Comparison of ENCODE assay signal across 9 mouse cellular contexts in the genomic region with DNA sequence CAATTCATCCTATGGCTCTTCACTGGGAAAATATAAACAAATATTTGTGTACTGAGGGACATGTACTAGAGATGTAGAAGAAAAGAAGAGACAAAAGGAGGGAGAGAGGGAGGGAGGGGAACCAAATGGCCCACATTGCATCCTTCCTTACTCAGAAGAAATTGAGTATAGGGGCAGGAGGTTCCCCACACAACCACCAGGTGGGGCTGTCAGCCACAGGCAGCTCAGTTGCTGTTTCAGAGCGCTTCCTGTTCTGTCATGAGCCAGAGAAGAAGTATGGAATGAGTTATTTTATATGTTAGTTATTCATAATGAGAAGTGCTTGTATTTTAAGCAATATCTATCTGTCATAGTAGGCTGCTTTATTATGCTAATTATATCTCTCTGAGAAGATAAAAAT.
A peak's percentile ranks its signal among the peaks of the same experiment; 100 is the strongest.
DNase-seq lines count a peak whose midpoint lies in the region; ATAC-seq and TF ChIP-seq lines count a peak whose summit lies in the region.
"Had no signal": no experiment of that assay in that cellular context is flagged by ENCODE, and none has a peak within 500 bp of the region (broad histone marks: within the 10 kb centered on the region; RNA-seq: fewer than 3 reads in every experiment).

No protein-coding gene starts in this region.

- H3K9ac ChIP-seq in MEL (ENCODE audit: control insufficient read depth, low read depth, low read length, poor library complexity, severe bottlenecking) = no peak overlapping the region
- H3K9ac ChIP-seq: neural tube, embryonic 12.5 days had no signal

- TF ChIP-seq RAD21 in MEL (IDR thresholded peaks at IDR 0.05; ENCODE audit: low read depth, low read length) = peak; percentile 77

- peak; percentile 31 to 64 for DNase-seq in heart, postnatal 10 days
- DNase-seq in heart, adult 9 months (ENCODE audit: low spot score in 2 of 2) = no peak
- DNase-seq in 3T3-L1 (ENCODE audit: low read depth, low spot score) (peak; percentile 59), MEL (ENCODE audit: low read depth, low spot score) (peak; percentile 72)
- DNase-seq in lung, postnatal 14 days = peak; percentile 52
- no peak for DNase-seq in ovary, postnatal 14 days (ENCODE audit: low spot score)
- no peak for DNase-seq in heart, adult 11 months

- no peaks in the 10 kb centered on the region for H3K4me1 ChIP-seq in MEL (ENCODE audit: control insufficient read depth in 1 of 2, insufficient read depth in 2 of 2, low read length in 2 of 2)
- H3K4me1 ChIP-seq: neural tube, embryonic 12.5 days had no signal

- no peak for ATAC-seq in cerebellum, adult (ENCODE audit: insufficient number of reproducible peaks, low FRiP score, low TSS enrichment)

- no peaks in the 10 kb centered on the region for H3K79me2 ChIP-seq in MEL (ENCODE audit: control insufficient read depth, insufficient read depth, low read length, poor library complexity)

- no peaks in the 10 kb centered on the region for H3K36me3 ChIP-seq in MEL (ENCODE audit: control insufficient read depth in 1 of 2, insufficient read depth in 2 of 2, low read length in 2 of 2)
- H3K36me3 ChIP-seq: neural tube, embryonic 12.5 days had no signal

- H3K27ac ChIP-seq in MEL (ENCODE audit: control insufficient read depth, low read depth, low read length) = no peak overlapping the region
- H3K27ac ChIP-seq: neural tube, embryonic 12.5 days had no signal

- H3K27me3 ChIP-seq in MEL (ENCODE audit: control insufficient read depth in 1 of 2, insufficient read depth in 2 of 2, low read length in 2 of 2) = no peaks in the 10 kb centered on the region
- H3K27me3 ChIP-seq: neural tube, embryonic 12.5 days had no signal

- TF ChIP-seq EP300 in MEL (IDR thresholded peaks at IDR 0.05; ENCODE audit: low read depth in 1 of 2, low read length in 2 of 2) = no peak

- peak; percentile 77 to 87 (median 77) for TF ChIP-seq CTCF in MEL (IDR thresholded peaks at IDR 0.05 in 2 of 3, conservative IDR thresholded peaks at IDR 0.05 in 1 of 3; ENCODE audit: control insufficient read depth in 1 of 3, insufficient read depth in 1 of 3, low read depth in 2 of 3, low read length in 3 of 3, poor library complexity in 1 of 3, severe bottlenecking in 1 of 3)

- intact Hi-C loops in heart, postnatal 10 days (cut with DNase I) = loop anchor here (2.0 to 5.0 kb wide), 2 partner anchors 270 to 364 kb away; no protein-coding TSS in a partner anchor

- no peak overlapping the region for H3K4me3 ChIP-seq in MEL (ENCODE audit: control insufficient read depth in 1 of 2, insufficient read depth in 1 of 2, low read depth in 2 of 2, low read length in 2 of 2)
- H3K4me3 ChIP-seq: neural tube, embryonic 12.5 days had no signal

- TF ChIP-seq POLR2A in MEL (IDR thresholded peaks at IDR 0.05; ENCODE audit: control insufficient read depth in 1 of 2, insufficient read depth in 1 of 2, low read depth in 1 of 2, low read length in 2 of 2, poor library complexity in 1 of 2) = no peak

- no peaks in the 10 kb centered on the region for H3K9me3 ChIP-seq in MEL (replicated peaks; ENCODE audit: insufficient read depth, low read length)

TF ChIP-seq in MEL, 35 proteins besides CTCF, POLR2A, EP300 and RAD21:
- no peak for TF ChIP-seq MEF2A (IDR thresholded peaks at IDR 0.05; ENCODE audit: extremely low read depth, insufficient replicate concordance, low read depth, low read length, poor library complexity, severe bottlenecking)
- TF ChIP-seq SMC3 (IDR thresholded peaks at IDR 0.05; ENCODE audit: low read depth, low read length) = peak; percentile 81
- TF ChIP-seq ZC3H11A (IDR thresholded peaks at IDR 0.05; ENCODE audit: low read depth, low read length) = peak; percentile 64

Comparison
In these comparisons a context has a peak if more than half of its experiments do, and no peak if none do; other contexts are left out.
1. DNase-seq: peak in heart, postnatal 10 days (2 of 2), 3T3-L1 (single experiment), MEL (single experiment) and lung, postnatal 14 days (single experiment); none in heart, adult 9 months (0 of 2), ovary, postnatal 14 days (single experiment) and heart, adult 11 months (single experiment).